In the genomic region with DNA sequence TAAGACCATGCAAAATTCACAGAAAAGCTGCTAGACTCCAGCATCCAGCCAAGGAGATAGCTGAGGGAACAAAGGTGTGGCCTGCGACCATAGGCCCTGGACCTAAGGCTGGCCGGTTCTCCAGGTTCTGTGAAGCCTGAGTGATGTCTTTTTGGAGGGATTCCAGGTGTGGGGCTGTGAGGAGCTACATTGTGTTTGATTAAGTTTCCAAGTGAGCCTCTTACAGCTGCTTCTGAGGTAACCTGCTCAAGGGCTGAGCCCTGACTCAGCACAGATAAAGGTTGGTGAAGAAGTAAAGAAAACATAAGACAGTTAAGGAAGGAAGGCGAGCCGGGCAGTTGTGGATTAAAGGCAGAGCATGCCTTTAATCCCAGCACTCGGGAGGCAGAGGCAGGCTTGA, we compare ENCODE assay signal across 25 mouse cellular contexts. TPM values are rescaled to one million over a fixed set of nuclear protein-coding genes. Genes with fewer than 3 reads are reported as not detected.
DNase-seq lines count a peak whose midpoint lies in the region; ATAC-seq and TF ChIP-seq lines count a peak whose summit lies in the region.
"Had no signal": no experiment of that assay in that cellular context is flagged by ENCODE, and none has a peak within 500 bp of the region (broad histone marks: within the 10 kb centered on the region; RNA-seq: fewer than 3 reads in every experiment).

No protein-coding gene starts in this region.

- DNase-seq in lung, postnatal 0 days (ENCODE audit: low spot score) = peak; percentile 87
- no peak for DNase-seq in lung, postnatal 14 days
- DNase-seq in testis, postnatal 14 days (ENCODE audit: low spot score) = peak; percentile 32
- DNase-seq in testis, postnatal 10 days (ENCODE audit: low spot score) = no peak
- peak; percentile 29 for DNase-seq in stomach, postnatal 0 days (ENCODE audit: low spot score)
- DNase-seq in forebrain, embryonic 11.5 days (ENCODE audit: low spot score) = no peak
- DNase-seq: adrenal gland, adult 8-10 months; adrenal gland, postnatal 14 days; adrenal gland, postnatal 36 days; B cell, adult 2 months; cerebellum, adult 11-12 months; cerebellum, adult 2 months; cerebellum, adult 9-10 months; cerebellum, postnatal 10 days; cerebellum, postnatal 25 days; forebrain, postnatal 0 days had no signal

- H3K4me3 ChIP-seq in lung, postnatal 0 days (ENCODE audit: low read depth, low read length) = no peak overlapping the region
- no peak overlapping the region for H3K4me3 ChIP-seq in stomach, postnatal 0 days (ENCODE audit: low read depth, low read length)
- H3K4me3 ChIP-seq in forebrain, embryonic 11.5 days (ENCODE audit: low read depth, low read length) = no peak overlapping the region
- H3K4me3 ChIP-seq: embryonic facial prominence, embryonic 10.5 days; embryonic facial prominence, embryonic 12.5 days; forebrain, embryonic 12.5 days had no signal

- H3K27ac ChIP-seq in lung, postnatal 0 days (ENCODE audit: low read length) = no peak overlapping the region
- no peak overlapping the region for H3K27ac ChIP-seq in stomach, postnatal 0 days (replicated peaks)
- no peak overlapping the region for H3K27ac ChIP-seq in forebrain, embryonic 11.5 days (ENCODE audit: low read depth, low read length)
- H3K27ac ChIP-seq: embryonic facial prominence, embryonic 10.5 days; embryonic facial prominence, embryonic 12.5 days; forebrain, embryonic 12.5 days had no signal

- WGBS in lung, postnatal 0 days = 66% methylated on average over 5 of the region's 5 CpGs
- 78% methylated on average over 5 of the region's 5 CpGs for WGBS in stomach, postnatal 0 days
- 95% methylated on average over 5 of the region's 5 CpGs for WGBS in forebrain, embryonic 11.5 days

- peak; percentile 92 for ATAC-seq in lung, postnatal 0 days
- no peak; the same call in 1 of the 2 replicates for ATAC-seq in stomach, postnatal 0 days (ENCODE audit: low FRiP score, low TSS enrichment)
- no peak for ATAC-seq in forebrain, embryonic 11.5 days (replicated peaks; ENCODE audit: low FRiP score)
- ATAC-seq: activated CD4-positive, CD25-positive, alpha-beta regulatory T cell, adult 4 months; CD4-positive, CD25-positive, alpha-beta regulatory T cell, adult 4 months; forebrain, embryonic 14.5 days; forebrain, postnatal 0 days; Patski had no signal

- peaks cover 18% of the 10 kb centered on the region for H3K36me3 ChIP-seq in lung, postnatal 0 days (ENCODE audit: insufficient read depth, low read length)
- H3K36me3 ChIP-seq in stomach, postnatal 0 days (ENCODE audit: control insufficient read depth, insufficient read depth, low read length) = peaks cover 33% of the 10 kb centered on the region
- H3K36me3 ChIP-seq in forebrain, embryonic 11.5 days (ENCODE audit: control insufficient read depth, insufficient read depth, low read length) = peaks cover 17% of the 10 kb centered on the region

- no peaks in the 10 kb centered on the region for H3K9me3 ChIP-seq in lung, postnatal 0 days (ENCODE audit: low read length)
- no peaks in the 10 kb centered on the region for H3K9me3 ChIP-seq in stomach, postnatal 0 days (ENCODE audit: control insufficient read depth, low read length)
- no peaks in the 10 kb centered on the region; the same call in 1 of the 2 replicates for H3K9me3 ChIP-seq in forebrain, embryonic 11.5 days (ENCODE audit: control insufficient read depth, low read length)
- H3K9me3 ChIP-seq: embryonic facial prominence, embryonic 12.5 days; forebrain, embryonic 12.5 days had no signal

- no peak overlapping the region for H3K9ac ChIP-seq in lung, postnatal 0 days (replicated peaks; ENCODE audit: low read depth)
- no peak overlapping the region for H3K9ac ChIP-seq in stomach, postnatal 0 days (ENCODE audit: low read length)
- no peak overlapping the region for H3K9ac ChIP-seq in forebrain, embryonic 11.5 days (ENCODE audit: low read length)
- H3K9ac ChIP-seq: embryonic facial prominence, embryonic 12.5 days; forebrain, embryonic 12.5 days; forebrain, postnatal 0 days had no signal

- H3K27me3 ChIP-seq in lung, postnatal 0 days (replicated peaks; ENCODE audit: insufficient read depth, low read length) = no peaks in the 10 kb centered on the region
- H3K27me3 ChIP-seq in stomach, postnatal 0 days (ENCODE audit: control insufficient read depth, insufficient read depth, low read length) = no peaks in the 10 kb centered on the region
- no peaks in the 10 kb centered on the region for H3K27me3 ChIP-seq in forebrain, embryonic 11.5 days (ENCODE audit: control insufficient read depth, insufficient read depth, low read length)
- H3K27me3 ChIP-seq: CH12.LX; embryonic facial prominence, embryonic 12.5 days; forebrain, embryonic 12.5 days; Patski had no signal

- no peak overlapping the region for H3K4me2 ChIP-seq in lung, postnatal 0 days (replicated peaks; ENCODE audit: low read depth, low read length)
- H3K4me2 ChIP-seq in stomach, postnatal 0 days (replicated peaks; ENCODE audit: low read depth) = no peak overlapping the region
- H3K4me2 ChIP-seq in forebrain, embryonic 11.5 days (ENCODE audit: low read depth, low read length, severe bottlenecking) = no peak overlapping the region
- H3K4me2 ChIP-seq: embryonic facial prominence, embryonic 12.5 days; forebrain, embryonic 12.5 days had no signal

- no peaks in the 10 kb centered on the region for H3K4me1 ChIP-seq in lung, postnatal 0 days (ENCODE audit: insufficient read depth, low read depth, low read length)
- H3K4me1 ChIP-seq in stomach, postnatal 0 days (replicated peaks; ENCODE audit: control insufficient read depth, insufficient read depth) = no peaks in the 10 kb centered on the region
- no peaks in the 10 kb centered on the region for H3K4me1 ChIP-seq in forebrain, embryonic 11.5 days (replicated peaks; ENCODE audit: control insufficient read depth, insufficient read depth, low read length)
- H3K4me1 ChIP-seq: embryonic facial prominence, embryonic 10.5 days; embryonic facial prominence, embryonic 12.5 days; forebrain, embryonic 12.5 days had no signal

- peak; percentile 61 for TF ChIP-seq EP300 in lung, postnatal 0 days (IDR thresholded peaks at IDR 0.05)
- no peak for TF ChIP-seq EP300 in stomach, postnatal 0 days (optimal IDR thresholded peaks at IDR 0.05)

- TF ChIP-seq CTCF in lung, postnatal 0 days (IDR thresholded peaks at IDR 0.05) = no peak
- no peak for TF ChIP-seq CTCF in stomach, postnatal 0 days (IDR thresholded peaks at IDR 0.05; ENCODE audit: low read depth)

RNA-seq across cellular contexts. Expression of a gene that starts 13.1 kb away (rescaled TPM):
- polyA plus RNA-seq in lung, postnatal 0 days (2015; fragmentation: Nextera tagmentation; extraction: Ambion mirVana) = 1.7 and 1.8 TPM in 2 replicates
- 0.89 and 1.4 TPM in 2 replicates for polyA plus RNA-seq in stomach, postnatal 0 days (2015; fragmentation: Nextera tagmentation; extraction: Ambion mirVana)
- polyA plus RNA-seq in forebrain, embryonic 11.5 days (2014; fragmentation: Nextera tagmentation; extraction: Ambion mirVana) = 24.0 and 27.5 TPM in 2 replicates
- polyA plus RNA-seq: G1E had no signal

RNA-seq across cellular contexts. Expression of a gene that starts 16.4 kb away (rescaled TPM):
- 19.6 and 21.5 TPM in 2 replicates for polyA plus RNA-seq in lung, postnatal 0 days (2015; fragmentation: Nextera tagmentation; extraction: Ambion mirVana)
- polyA plus RNA-seq in stomach, postnatal 0 days (2015; fragmentation: Nextera tagmentation; extraction: Ambion mirVana) = 10.6 and 11.3 TPM in 2 replicates
- polyA plus RNA-seq in forebrain, embryonic 11.5 days (2014; fragmentation: Nextera tagmentation; extraction: Ambion mirVana) = 41.8 and 42.1 TPM in 2 replicates

RNA-seq across cellular contexts. Expression of a gene that starts 24.5 kb away (rescaled TPM):
- polyA plus RNA-seq in lung, postnatal 0 days (2015; fragmentation: Nextera tagmentation; extraction: Ambion mirVana) = 28.3 and 32.1 TPM in 2 replicates
- polyA plus RNA-seq in stomach, postnatal 0 days (2015; fragmentation: Nextera tagmentation; extraction: Ambion mirVana) = 28.1 and 28.4 TPM in 2 replicates
- polyA plus RNA-seq in forebrain, embryonic 11.5 days (2014; fragmentation: Nextera tagmentation; extraction: Ambion mirVana) = 44.3 and 51.0 TPM in 2 replicates

Comparison
In these comparisons a context has a peak if more than half of its experiments do, and no peak if none do; other contexts are left out.
1. DNase-seq: peak in lung, postnatal 0 days (single experiment), testis, postnatal 14 days (single experiment) and stomach, postnatal 0 days (single experiment); none in lung, postnatal 14 days (single experiment), testis, postnatal 10 days (single experiment) and forebrain, embryonic 11.5 days (single experiment).